Comparison of ENCODE assay signal across 15 mouse cellular contexts in genomic region chr8:47651913-47652736, GRCm38 (mm10). TPM values are rescaled to one million over a fixed set of nuclear protein-coding genes. Genes with fewer than 3 reads are reported as not detected.
DNase-seq lines count a peak whose midpoint lies in the region; ATAC-seq and TF ChIP-seq lines count a peak whose summit lies in the region.
"Had no signal": no experiment of that assay in that cellular context is flagged by ENCODE, and none has a peak within 500 bp of the region (broad histone marks: within the 10 kb centered on the region; RNA-seq: fewer than 3 reads in every experiment).

No protein-coding gene starts in this region.

- H3K4me3 ChIP-seq in lung, postnatal 0 days (ENCODE audit: low read depth, low read length): no peak overlapping the region
- H3K4me3 ChIP-seq in liver, embryonic 12.5 days: no peak overlapping the region
- H3K4me3 ChIP-seq in stomach, postnatal 0 days (ENCODE audit: low read depth, low read length): no peak overlapping the region
- H3K4me3 ChIP-seq: erythroblast, embryonic 14.5 days; limb, embryonic 10.5 days; megakaryocyte, embryonic 14.5 days had no signal

- no peak overlapping the region for H3K4me2 ChIP-seq in lung, postnatal 0 days (replicated peaks; ENCODE audit: low read depth, low read length)
- no peak overlapping the region for H3K4me2 ChIP-seq in liver, embryonic 12.5 days
- no peak overlapping the region for H3K4me2 ChIP-seq in stomach, postnatal 0 days (replicated peaks; ENCODE audit: low read depth)

- 52% methylated on average over 13 of the region's 13 CpGs for WGBS in lung, postnatal 0 days
- WGBS in liver, embryonic 12.5 days (ENCODE audit: insufficient replicate concordance): 69% methylated on average over 13 of the region's 13 CpGs
- WGBS in stomach, postnatal 0 days: 61% methylated on average over 13 of the region's 13 CpGs

- TF ChIP-seq EP300 in lung, postnatal 0 days (IDR thresholded peaks at IDR 0.05): no peak
- TF ChIP-seq EP300 in stomach, postnatal 0 days (optimal IDR thresholded peaks at IDR 0.05): no peak

- TF ChIP-seq CTCF in lung, postnatal 0 days (IDR thresholded peaks at IDR 0.05): no peak
- no peak for TF ChIP-seq CTCF in stomach, postnatal 0 days (IDR thresholded peaks at IDR 0.05; ENCODE audit: low read depth)

- no peak overlapping the region for H3K27ac ChIP-seq in lung, postnatal 0 days (ENCODE audit: low read length)
- no peak overlapping the region for H3K27ac ChIP-seq in liver, embryonic 12.5 days
- 0 out of 2 replicates have a peak overlapping the region, but pooled peaks have one; percentile 45 for H3K27ac ChIP-seq in stomach, postnatal 0 days (replicated peaks)
- H3K27ac ChIP-seq: limb, embryonic 10.5 days had no signal

- no peak overlapping the region for H3K9ac ChIP-seq in lung, postnatal 0 days (replicated peaks; ENCODE audit: low read depth)
- no peak overlapping the region for H3K9ac ChIP-seq in liver, embryonic 12.5 days
- H3K9ac ChIP-seq in stomach, postnatal 0 days (ENCODE audit: low read length): no peak overlapping the region

- H3K4me1 ChIP-seq in lung, postnatal 0 days (ENCODE audit: insufficient read depth, low read depth, low read length): no peaks in the 10 kb centered on the region
- H3K4me1 ChIP-seq in liver, embryonic 12.5 days: no peaks in the 10 kb centered on the region; the same call in 1 of the 2 replicates
- H3K4me1 ChIP-seq in stomach, postnatal 0 days (replicated peaks; ENCODE audit: control insufficient read depth, insufficient read depth): no peaks in the 10 kb centered on the region
- H3K4me1 ChIP-seq: limb, embryonic 10.5 days had no signal

- no peaks in the 10 kb centered on the region for H3K36me3 ChIP-seq in lung, postnatal 0 days (ENCODE audit: insufficient read depth, low read length)
- no peaks in the 10 kb centered on the region for H3K36me3 ChIP-seq in liver, embryonic 12.5 days
- H3K36me3 ChIP-seq in stomach, postnatal 0 days (ENCODE audit: control insufficient read depth, insufficient read depth, low read length): no peaks in the 10 kb centered on the region
- H3K36me3 ChIP-seq: limb, embryonic 10.5 days had no signal

- H3K27me3 ChIP-seq in lung, postnatal 0 days (replicated peaks; ENCODE audit: insufficient read depth, low read length): no peaks in the 10 kb centered on the region
- H3K27me3 ChIP-seq in liver, embryonic 12.5 days (replicated peaks): no peaks in the 10 kb centered on the region
- H3K27me3 ChIP-seq in stomach, postnatal 0 days (ENCODE audit: control insufficient read depth, insufficient read depth, low read length): no peaks in the 10 kb centered on the region
- H3K27me3 ChIP-seq: megakaryocyte, embryonic 14.5 days had no signal

- H3K9me3 ChIP-seq in lung, postnatal 0 days (ENCODE audit: low read length): no peaks in the 10 kb centered on the region
- H3K9me3 ChIP-seq in liver, embryonic 12.5 days (replicated peaks): peaks cover 3% of the 10 kb centered on the region; the same call in 1 of the 2 replicates
- no peaks in the 10 kb centered on the region for H3K9me3 ChIP-seq in stomach, postnatal 0 days (ENCODE audit: control insufficient read depth, low read length)
- H3K9me3 ChIP-seq: limb, embryonic 10.5 days had no signal

- peak; percentile 49 for DNase-seq in lung, postnatal 0 days (ENCODE audit: low spot score)
- no peak for DNase-seq in lung, postnatal 4 days
- DNase-seq in kidney, adult 9 months: peak; percentile 55
- DNase-seq in stomach, postnatal 0 days (ENCODE audit: low spot score): peak; percentile 48
- no peak for DNase-seq in thymus, postnatal 36 days
- DNase-seq in right cerebral cortex, postnatal 10 days (ENCODE audit: low spot score in 2 of 2): no peak
- no peak for DNase-seq in frontal cortex, postnatal 14 days (ENCODE audit: low spot score in 2 of 2)
- DNase-seq: cerebellum, adult 8-10 months; heart, postnatal 10 days; thymus, adult 18-20 months had no signal

- ATAC-seq in lung, postnatal 0 days: peak; percentile 68
- peak; percentile 29; the same call in 1 of the 2 replicates for ATAC-seq in liver, embryonic 12.5 days
- peak; percentile 77; the same call in 1 of the 2 replicates for ATAC-seq in stomach, postnatal 0 days (ENCODE audit: low FRiP score, low TSS enrichment)
- ATAC-seq: hindbrain, embryonic 16.5 days had no signal

RNA-seq across cellular contexts. Expression of gene Ing2, which starts 23.2 kb away (rescaled TPM):
- 14.8 and 15.5 TPM in 2 replicates for polyA plus RNA-seq in lung, postnatal 0 days (2015; fragmentation: Nextera tagmentation; extraction: Ambion mirVana)
- polyA plus RNA-seq in liver, embryonic 12.5 days (2016; fragmentation: Nextera tagmentation; extraction: Ambion mirVana): 14.9 and 15.1 TPM in 2 replicates
- 9.9 and 12.8 TPM in 2 replicates for polyA plus RNA-seq in stomach, postnatal 0 days (2015; fragmentation: Nextera tagmentation; extraction: Ambion mirVana)

Comparison
In these comparisons a context has a peak if more than half of its experiments do, and no peak if none do; other contexts are left out.
1. DNase-seq: peak in lung, postnatal 0 days (single experiment), kidney, adult 9 months (single experiment) and stomach, postnatal 0 days (single experiment); none in lung, postnatal 4 days (0 of 2), thymus, postnatal 36 days (0 of 2), right cerebral cortex, postnatal 10 days (0 of 2) and frontal cortex, postnatal 14 days (0 of 2).
2. Peak in every context shown above with its lines, with median percentiles within 50 percentile points of each other: ATAC-seq.